Mouse (Mus musculus): Measurements from ENCODE around the gene Ranbp9.
A peak's percentile ranks its signal among the peaks of the same experiment; 100 is the strongest.

Gene Ranbp9

GRCm38 (mm10) chr13:43480957-43481858, at the start of gene Ranbp9:
Gene Ranbp9, minus strand, starts transcription at chr13:43481282.
- peak; percentile 51 to 68 for DNase-seq (ENCODE audit: low spot score in 2 of 2)

DNA sequence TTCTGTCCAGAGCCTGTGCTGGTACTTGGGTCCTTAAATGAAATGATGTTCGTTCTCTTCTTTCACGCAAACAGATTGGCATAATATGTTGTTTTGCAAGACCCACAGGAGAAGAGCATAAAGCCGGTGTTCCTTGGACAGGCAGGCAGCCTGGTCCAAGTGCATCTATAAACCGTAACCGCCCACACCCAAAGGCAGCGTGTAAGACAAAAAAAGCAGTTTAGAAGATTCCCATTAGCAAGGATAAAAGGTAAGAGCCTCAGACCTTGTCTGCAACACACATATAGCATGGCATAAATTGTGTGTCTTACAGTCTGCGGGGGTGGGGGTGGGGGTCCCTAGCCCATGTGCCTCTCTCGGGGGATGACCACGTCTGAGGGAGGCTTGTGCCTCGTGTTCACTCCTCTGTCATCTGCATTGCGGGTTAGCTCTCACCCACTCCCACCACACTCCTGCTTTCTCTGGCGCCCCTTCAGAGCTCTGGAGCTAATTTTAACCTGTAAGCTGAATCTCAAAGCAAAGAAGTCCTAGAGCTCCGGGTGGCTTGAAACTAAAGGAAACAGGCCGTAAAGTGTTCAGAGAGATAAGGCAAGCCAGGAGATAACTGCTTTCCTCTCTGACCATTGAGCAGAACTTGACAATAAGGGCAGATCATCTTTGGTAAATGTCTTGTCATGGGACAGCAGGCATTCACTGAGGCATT, 49.2 kb upstream of the Ranbp9 start:
- DNase-seq (ENCODE audit: low spot score in 2 of 2) = peak in 1 of 2 experiments; percentile 41

- no peak for DNase-seq (ENCODE audit: low spot score in 2 of 2)
Measured at GRCm38 (mm10) chr13:43526289-43526688, 45.2 kb upstream of the Ranbp9 start.

DNA sequence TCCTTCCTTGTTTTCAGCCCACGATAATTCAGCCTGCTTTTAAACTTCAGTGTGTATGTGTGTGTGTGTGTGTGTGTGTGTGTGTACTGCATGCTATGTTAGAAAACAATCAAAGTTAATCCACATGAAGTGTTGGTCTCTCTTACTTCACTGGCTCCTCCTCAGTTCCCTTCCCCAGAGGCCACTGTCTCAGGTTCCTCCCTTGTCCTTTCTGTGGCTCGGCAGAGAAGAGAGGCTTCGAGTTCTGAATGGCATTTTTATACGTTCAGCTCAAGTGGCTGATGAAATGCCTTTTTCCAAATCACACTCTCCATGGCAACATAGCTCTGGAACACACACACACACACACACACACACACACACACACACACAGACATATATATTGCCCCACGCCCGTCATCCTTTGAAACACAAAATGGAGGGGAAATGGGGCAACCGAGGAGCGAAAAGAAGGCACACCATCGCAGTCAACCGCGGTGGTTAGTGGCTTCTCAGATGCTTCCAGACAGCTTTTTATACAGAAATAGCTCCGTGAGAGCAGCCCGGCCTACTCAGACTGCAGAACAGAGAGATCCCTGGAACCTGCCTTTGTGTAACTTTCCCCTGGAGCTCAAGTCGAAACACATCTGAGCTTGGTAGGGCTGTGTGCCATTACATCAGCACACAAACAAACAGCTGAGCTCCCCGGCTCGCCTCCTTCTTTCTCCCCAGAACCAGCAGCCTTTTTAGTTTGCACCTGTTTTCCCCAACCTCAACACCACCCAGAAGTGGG, 44.5 kb upstream of the Ranbp9 start:
- DNase-seq (ENCODE audit: low spot score in 2 of 2) = peak in 1 of 2 experiments; percentile 47

DNA sequence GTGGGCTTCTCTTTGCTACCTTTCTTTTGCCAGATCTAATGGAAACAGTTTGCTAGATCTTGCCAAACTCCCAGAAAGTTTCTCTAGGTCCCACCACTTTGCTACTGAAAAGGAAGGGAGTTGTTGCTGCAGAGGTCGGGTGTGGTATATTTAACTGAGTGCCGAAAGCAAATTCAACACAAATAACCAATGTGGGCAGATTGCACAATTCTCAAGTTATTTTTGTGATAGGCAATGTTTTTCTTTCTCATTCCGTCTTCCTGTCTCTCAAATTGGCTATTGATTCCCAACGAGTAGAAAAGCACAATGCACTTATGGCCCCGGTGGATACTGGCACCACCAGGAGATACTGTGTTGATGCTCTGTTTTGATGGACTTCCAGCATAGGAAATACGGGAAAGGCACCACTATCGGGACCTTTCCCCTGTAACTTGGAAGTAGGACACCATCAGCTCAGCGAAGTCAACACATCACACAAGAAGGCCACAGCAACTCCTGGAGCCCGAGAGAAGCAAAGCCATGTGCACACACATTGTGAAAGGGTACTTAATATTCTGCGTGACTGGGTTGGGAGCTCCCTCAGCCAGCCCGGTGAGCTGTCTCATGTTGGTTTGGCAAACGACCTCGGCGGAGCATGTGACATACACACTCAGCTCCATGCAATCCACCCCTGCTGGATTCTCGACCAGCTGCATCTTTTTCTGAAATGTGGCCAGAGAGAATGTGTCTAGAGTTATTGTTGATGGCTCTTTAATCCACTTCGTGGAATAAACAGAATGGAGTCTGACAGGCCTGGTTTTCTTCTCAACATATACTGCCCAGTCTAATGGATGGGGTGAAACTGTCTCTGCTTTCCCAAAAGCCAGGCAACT, 43.6 kb upstream of the Ranbp9 start:
- DNase-seq (ENCODE audit: low spot score in 2 of 2) = no peak

DNA sequence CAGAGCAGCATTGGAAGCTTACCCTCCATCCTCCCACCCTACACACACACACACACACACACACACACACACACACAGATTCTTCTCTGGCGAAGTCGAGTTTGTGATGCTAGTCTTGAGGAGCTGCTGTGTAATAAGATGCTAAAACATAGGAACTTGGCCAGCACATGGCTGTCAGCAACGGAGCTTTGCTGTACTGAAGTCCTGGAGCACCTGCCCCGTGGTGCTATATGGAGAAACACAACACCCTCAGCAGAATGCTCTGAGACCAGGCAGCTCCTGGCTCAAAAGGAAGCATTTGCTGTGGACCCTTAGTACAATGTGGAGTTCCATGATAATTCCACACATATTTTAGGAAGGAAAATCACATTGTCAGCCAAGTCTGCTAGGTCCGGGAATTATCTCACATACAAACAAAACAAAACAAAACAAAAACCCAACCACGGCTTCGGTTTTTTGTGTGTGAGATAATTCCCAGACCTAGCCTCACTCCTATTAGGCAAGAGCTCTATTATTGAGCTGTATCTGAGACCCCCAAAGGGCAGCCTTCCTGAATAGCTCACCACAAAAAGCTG, 42.9 kb upstream of the Ranbp9 start:
- no peak for DNase-seq (ENCODE audit: low spot score in 2 of 2)

GRCm38 (mm10) chr13:43521940-43522339, 40.9 kb upstream of the Ranbp9 start:
- no peak for DNase-seq (ENCODE audit: low spot score in 2 of 2)

DNA sequence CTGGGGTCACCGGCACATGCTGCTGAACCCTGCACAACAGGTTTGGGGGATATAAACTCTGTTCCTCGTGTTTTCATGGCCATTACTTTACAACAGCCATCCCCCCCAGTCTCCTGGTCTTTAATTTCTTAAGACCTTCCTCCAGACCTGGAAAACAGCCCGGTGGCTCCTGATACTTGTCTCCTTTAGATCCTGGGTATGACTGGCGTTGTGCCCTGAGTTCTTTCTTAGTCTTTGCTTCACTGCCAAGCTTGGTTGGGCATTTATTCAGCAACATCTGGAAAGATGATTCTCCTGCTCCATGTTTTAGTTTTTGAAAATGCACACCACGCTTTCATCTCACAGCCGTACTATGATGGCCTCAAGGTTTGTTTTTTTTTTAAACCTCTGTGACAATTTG, 38.2 kb upstream of the Ranbp9 start:
- DNase-seq (ENCODE audit: low spot score in 2 of 2) = no peak

DNA sequence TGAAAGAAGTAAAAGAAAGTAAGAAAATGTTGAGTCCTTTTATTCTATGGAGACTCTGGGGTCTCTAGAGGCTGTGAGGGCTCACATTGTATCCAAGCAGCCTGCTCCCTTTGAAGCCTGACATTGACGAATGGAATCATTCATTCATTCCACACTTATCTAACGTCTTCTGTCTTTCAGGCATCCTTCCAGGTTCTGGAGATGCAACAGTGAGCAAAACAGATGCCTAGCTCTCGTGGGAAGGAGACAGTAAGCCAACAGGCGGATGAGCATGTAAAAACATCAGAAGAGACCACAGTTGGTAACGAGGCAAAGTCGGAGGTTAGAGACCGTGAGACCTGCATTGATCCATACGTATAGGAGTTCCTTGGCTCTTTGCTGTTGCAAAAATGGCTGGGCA, 36.3 kb upstream of the Ranbp9 start:
- no peak for DNase-seq (ENCODE audit: low spot score in 2 of 2)

GRCm38 (mm10) chr13:43516931-43517330, 35.8 kb upstream of the Ranbp9 start:
- no peak for DNase-seq (ENCODE audit: low spot score in 2 of 2)

- DNase-seq (ENCODE audit: low spot score in 2 of 2) = no peak
Measured at GRCm38 (mm10) chr13:43516119-43516518, 35.0 kb upstream of the Ranbp9 start.

GRCm38 (mm10) chr13:43514950-43515358, 33.9 kb upstream of the Ranbp9 start:
- DNase-seq (ENCODE audit: low spot score in 2 of 2) = no peak

- no peak for DNase-seq (ENCODE audit: low spot score in 2 of 2)
Measured at GRCm38 (mm10) chr13:43512736-43513135, 31.7 kb upstream of the Ranbp9 start.

DNA sequence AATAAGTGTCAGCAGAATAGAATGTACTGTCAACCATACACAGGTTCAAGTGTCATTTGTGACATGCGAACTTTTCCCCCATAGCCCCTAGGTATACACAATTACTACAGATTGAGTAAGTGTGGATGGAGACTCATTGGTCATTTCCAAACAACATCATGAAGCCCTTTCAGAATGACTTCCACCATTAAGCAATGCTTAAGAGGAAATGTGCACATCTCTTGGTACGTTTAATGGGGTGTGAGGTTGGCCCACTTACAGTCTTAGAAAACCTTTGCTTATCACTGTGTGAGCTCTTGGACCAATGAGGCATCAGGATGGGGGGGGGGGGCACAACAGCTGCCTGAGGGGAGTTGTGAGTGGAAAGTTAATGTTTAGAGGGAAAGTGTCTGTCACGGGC, 24.7 kb upstream of the Ranbp9 start:
- DNase-seq (ENCODE audit: low spot score in 2 of 2) = no peak

GRCm38 (mm10) chr13:43503395-43503850, 22.3 kb upstream of the Ranbp9 start:
- no peak for DNase-seq (ENCODE audit: low spot score in 2 of 2)

DNA sequence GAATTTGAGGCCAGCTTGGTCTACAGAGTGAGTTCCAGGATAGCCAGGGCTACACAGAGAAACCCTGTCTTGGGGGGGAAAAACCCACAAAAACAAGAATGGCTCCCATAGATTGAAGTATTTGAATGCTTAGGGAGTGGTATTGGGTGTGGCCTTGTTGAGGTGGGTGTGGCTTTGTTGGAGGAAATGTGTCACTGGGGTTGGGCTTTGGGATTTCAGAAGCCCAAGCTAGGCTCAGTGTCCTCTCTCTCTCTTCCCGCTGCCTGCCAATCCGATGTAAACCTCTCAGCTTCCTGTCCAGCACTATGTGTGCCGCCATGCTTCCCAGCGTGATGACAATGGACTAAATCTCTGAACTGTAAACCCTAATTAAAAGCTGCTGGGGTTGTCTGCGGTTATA, 20.5 kb upstream of the Ranbp9 start:
- DNase-seq (ENCODE audit: low spot score in 2 of 2) = no peak

GRCm38 (mm10) chr13:43500483-43500850, 19.4 kb upstream of the Ranbp9 start:
- no peak for DNase-seq (ENCODE audit: low spot score in 2 of 2)

DNA sequence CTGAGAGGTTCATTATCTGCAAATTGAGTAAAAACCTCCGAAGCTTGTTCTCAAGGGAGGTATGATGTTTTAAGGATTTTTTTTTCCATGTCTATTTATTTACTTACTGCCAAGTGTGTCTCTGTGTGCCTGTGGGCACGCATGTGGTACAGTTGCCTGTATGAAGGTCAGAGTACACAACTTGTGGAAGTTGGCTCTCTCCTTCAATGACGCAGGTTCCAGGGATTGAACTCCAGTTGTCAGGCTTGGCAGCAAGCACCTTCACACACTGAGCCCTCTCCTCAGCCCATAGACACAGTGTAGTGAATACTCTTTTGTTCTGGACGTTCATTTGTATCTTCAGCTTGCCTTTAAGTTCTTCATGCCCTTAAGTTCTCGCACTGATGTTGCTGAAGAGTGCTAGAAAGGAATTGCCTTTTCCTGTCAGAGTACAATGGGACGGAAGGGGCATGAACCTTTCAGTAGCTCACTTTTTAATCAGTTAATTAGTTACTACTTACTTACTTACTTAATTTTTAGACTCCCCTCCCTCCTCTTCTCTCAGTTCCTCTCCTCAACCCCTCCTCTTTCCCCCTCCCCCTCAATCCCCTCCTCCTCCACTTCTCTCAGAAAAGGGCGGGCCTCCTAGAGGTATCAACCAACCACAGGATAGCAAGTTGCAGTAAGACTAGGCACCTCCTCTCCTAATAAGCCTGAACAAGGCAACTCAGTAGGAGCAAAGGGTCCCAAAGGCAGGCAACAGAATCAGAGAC, 18.8 kb upstream of the Ranbp9 start:
- no peak for DNase-seq (ENCODE audit: low spot score in 2 of 2)

GRCm38 (mm10) chr13:43498849-43499248, 17.8 kb upstream of the Ranbp9 start:
- DNase-seq (ENCODE audit: low spot score in 2 of 2) = no peak

DNA sequence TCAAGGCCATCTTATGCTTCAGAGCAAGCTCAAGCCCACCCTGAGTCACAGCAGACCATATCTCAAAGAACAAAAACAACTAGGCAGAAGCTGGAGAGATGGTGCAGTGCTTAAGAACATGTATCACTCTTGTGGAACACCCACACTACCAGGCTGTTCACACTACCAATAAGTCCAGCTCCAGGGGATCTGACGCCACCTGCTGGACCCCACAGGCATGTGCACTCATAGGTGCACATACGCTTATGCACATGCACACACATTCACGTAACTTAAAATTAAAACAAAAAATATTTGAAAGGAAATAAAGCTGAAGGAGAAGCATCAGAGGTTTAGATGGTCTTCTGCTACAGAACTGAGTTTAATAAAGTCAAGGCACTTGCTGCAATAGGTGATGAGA, 16.7 kb upstream of the Ranbp9 start:
- no peak for DNase-seq (ENCODE audit: low spot score in 2 of 2)
